Mouse (Mus musculus) kidney, postnatal 0 days (tissue): ENCODE data around the gene Ap1g1. TPM values are rescaled to one million over a fixed set of nuclear protein-coding genes. Genes with fewer than 3 reads are reported as not detected.

ENCODE experiments used
- ATAC-seq: fragments of 200-750 bp; cut with Nextera tagmentation; replicated peaks from 2 replicates; pipeline ENCODE4 v1.8.0; 2017; ENCODE audit warnings: low read depth, moderate number of reproducible peaks, moderate TSS enrichment, moderate library complexity; ENCODE audit not compliant: low FRiP score
- DNase-seq: peaks from one replicate; pipeline ENCODE4 v3.0.0-alpha.2; 2016; ENCODE audit warnings: low spot score
- H3K27ac ChIP-seq: fragments of 300-500 bp; sonication (generic); 2 replicates; pipeline ENCODE4 v1.5.1; 2014; ENCODE audit warnings: mild to moderate bottlenecking
- H3K27me3 ChIP-seq: fragments of 300-500 bp; sonication (generic); 2 replicates; pipeline ENCODE4 v1.6.1; 2014; ENCODE audit warnings: low read length, mixed read lengths; ENCODE audit not compliant: insufficient read depth
- H3K36me3 ChIP-seq: fragments of 300-500 bp; sonication (generic); 2 replicates; pipeline ENCODE4 v1.6.1; 2014; ENCODE audit warnings: low read length, mixed read lengths; ENCODE audit not compliant: insufficient read depth
- H3K4me1 ChIP-seq: fragments of 300-500 bp; sonication (generic); replicated peaks from 2 replicates; pipeline ENCODE4 v1.6.1; 2014; ENCODE audit warnings: antibody characterized with exemption, low read length, mixed read lengths; ENCODE audit not compliant: insufficient read depth
- H3K4me2 ChIP-seq: fragments of 300-500 bp; sonication (generic); 2 replicates; pipeline ENCODE4 v1.6.1; 2014; ENCODE audit warnings: mild to moderate bottlenecking, low read length, moderate library complexity, mixed read lengths
- H3K4me3 ChIP-seq: fragments of 300-500 bp; sonication (generic); replicated peaks from 2 replicates; pipeline ENCODE4 v1.5.1; 2014; ENCODE audit warnings: low read depth, low read length
- H3K9ac ChIP-seq: fragments of 300-500 bp; sonication (generic); 2 replicates; pipeline ENCODE4 v1.6.1; 2014; ENCODE audit warnings: low read depth, low read length
- H3K9me3 ChIP-seq: fragments of 300-500 bp; sonication (generic); replicated peaks from 2 replicates; pipeline ENCODE4 v1.6.1; 2016; ENCODE audit warnings: low read length, inconsistent platforms, mixed read lengths
- CTCF ChIP-seq: IDR thresholded peaks from 2 replicates; pipeline ENCODE4 v1.5.1; 2016; ENCODE audit warnings: antibody characterized with exemption, low read depth, mild to moderate bottlenecking, moderate library complexity
- WGBS: fragments of 180-500 bp; shearing (Covaris S2); extraction: QIAGEN DNeasy Blood & Tissue Kit; methylation state at CpG from one replicate; pipeline ENCODE4 v1.1.7; 2014; 5-methylcytosine and 5-hydroxymethylcytosine counted together
- polyA plus RNA-seq: library from polyadenylated mRNA; unstranded; fragments of >200 nt; fragmentation: Nextera tagmentation; extraction: Ambion mirVana; gene quantifications from 2 replicates; pipeline ENCODE4 v1.2.1, GENCODE M21; 2015

The Ap1g1 gene
- polyA plus RNA-seq, 1 experiment from 2014 or later: 36.0 TPM

GRCm38 (mm10) chr8:109800325-109800724 is 22.0 kb downstream of the Ap1g1 start:
- no peak overlapping the region for H3K9ac ChIP-seq
- no peaks in the 10 kb centered on the region for H3K4me1 ChIP-seq
- 74% methylated on average over 2 of the region's 2 CpGs for WGBS
- TF ChIP-seq CTCF: no peak
- H3K27me3 ChIP-seq: no peaks in the 10 kb centered on the region
- no peak overlapping the region for H3K4me2 ChIP-seq
- DNase-seq (no peak), ATAC-seq (no peak)
- no peaks in the 10 kb centered on the region for H3K9me3 ChIP-seq
- no peak overlapping the region for H3K4me3 ChIP-seq
- no peaks in the 10 kb centered on the region for H3K36me3 ChIP-seq
- H3K27ac ChIP-seq: no peak overlapping the region

GRCm38 (mm10) chr8:109803211-109803610 is 24.9 kb downstream of the Ap1g1 start:
- no peak overlapping the region for H3K4me2 ChIP-seq
- no peaks in the 10 kb centered on the region for H3K9me3 ChIP-seq
- no peaks in the 10 kb centered on the region for H3K27me3 ChIP-seq
- no peak overlapping the region for H3K4me3 ChIP-seq
- WGBS: 89% methylated on average over 3 of the region's 3 CpGs
- no peak overlapping the region for H3K9ac ChIP-seq
- no peak overlapping the region for H3K27ac ChIP-seq
- no peaks in the 10 kb centered on the region for H3K4me1 ChIP-seq
- no peak for TF ChIP-seq CTCF
- DNase-seq (no peak), ATAC-seq (no peak)
- no peaks in the 10 kb centered on the region for H3K36me3 ChIP-seq

- DNase-seq (no peak), ATAC-seq (no peak)
- H3K27ac ChIP-seq: no peak overlapping the region
- 88% methylated on average over 3 of the region's 3 CpGs for WGBS
- H3K36me3 ChIP-seq: no peaks in the 10 kb centered on the region
- H3K4me3 ChIP-seq: no peak overlapping the region
- no peaks in the 10 kb centered on the region for H3K4me1 ChIP-seq
- no peak for TF ChIP-seq CTCF
- H3K27me3 ChIP-seq: no peaks in the 10 kb centered on the region
- H3K9me3 ChIP-seq: no peaks in the 10 kb centered on the region
- no peak overlapping the region for H3K9ac ChIP-seq
- no peak overlapping the region for H3K4me2 ChIP-seq
These were observed 25.4 kb downstream of the Ap1g1 start for GRCm38 (mm10) chr8:109803801-109804200.

GRCm38 (mm10) chr8:109806522-109806921 is 28.2 kb downstream of the Ap1g1 start:
- no peak overlapping the region for H3K4me2 ChIP-seq
- ATAC-seq: no peak

DNA sequence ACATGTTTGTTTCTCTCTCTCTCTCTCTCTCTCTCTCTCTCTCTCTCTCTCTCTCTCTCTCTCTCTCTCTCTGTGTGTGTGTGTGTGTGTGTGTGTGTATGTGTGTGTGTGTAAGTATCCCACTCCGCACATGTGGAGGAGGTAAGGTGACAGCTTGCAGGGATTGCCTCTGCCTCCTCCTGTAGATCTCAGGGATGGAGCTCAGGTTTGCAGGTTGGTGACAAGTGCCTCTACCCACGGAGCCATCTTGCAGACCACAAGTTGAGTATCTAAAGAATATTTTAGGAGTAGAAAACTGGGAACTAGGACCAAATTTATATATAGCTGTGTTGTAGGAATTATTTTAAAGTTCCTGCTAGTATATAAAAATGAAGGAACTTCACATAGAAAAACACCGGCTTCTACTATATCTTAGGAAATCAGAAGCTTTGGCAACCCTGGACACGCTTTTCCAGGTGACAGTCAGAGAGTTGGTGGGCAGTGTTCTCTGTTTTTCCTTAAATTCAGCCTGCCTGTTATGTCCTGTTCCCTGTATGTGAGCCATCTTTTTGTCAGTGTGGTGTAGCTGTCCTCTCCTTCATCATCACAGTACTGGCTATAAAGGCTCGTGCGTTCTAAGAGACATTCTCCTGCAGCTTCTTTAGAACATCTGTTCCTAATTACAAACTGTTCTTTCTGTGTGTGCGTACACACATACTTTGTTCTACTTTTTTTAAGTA is 29.2 kb downstream of the Ap1g1 start:
- no peak for ATAC-seq

More at GRCm38 (mm10) chr8:109806522-109806921, 28.2 kb downstream of the Ap1g1 start:
- TF ChIP-seq CTCF: no peak
- Histone ChIP-seq H3K27me3 (no peaks in the 10 kb centered on the region), H3K9me3 (no peaks in the 10 kb centered on the region), H3K4me1 (no peaks in the 10 kb centered on the region), H3K4me3 (no peak overlapping the region), H3K9ac (no peak overlapping the region), H3K36me3 (no peaks in the 10 kb centered on the region), H3K27ac (no peak overlapping the region)
- WGBS: 70% methylated on average over 3 of the region's 3 CpGs
- peak; percentile 31 for DNase-seq

DNA sequence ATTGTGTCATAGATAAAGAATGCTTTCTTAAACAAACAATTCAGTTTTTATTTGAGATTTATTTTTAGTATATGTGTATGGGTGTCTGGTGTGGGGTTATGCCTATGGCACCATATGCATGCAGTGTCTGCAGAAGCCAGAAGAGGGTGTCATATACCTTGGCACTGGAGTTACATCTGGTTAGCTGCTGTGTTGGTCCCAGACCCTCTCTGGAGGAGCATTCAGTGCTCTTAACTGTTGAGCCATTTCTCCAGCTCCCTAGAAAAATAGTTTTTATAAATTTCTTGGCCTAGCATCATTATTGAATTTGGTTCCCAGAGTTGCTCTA is 29.7 kb downstream of the Ap1g1 start:
- Histone ChIP-seq H3K27ac (no peak overlapping the region), H3K9me3 (no peaks in the 10 kb centered on the region), H3K9ac (no peak overlapping the region), H3K4me1 (no peaks in the 10 kb centered on the region), H3K27me3 (no peaks in the 10 kb centered on the region), H3K4me3 (no peak overlapping the region), H3K4me2 (no peak overlapping the region), H3K36me3 (no peaks in the 10 kb centered on the region)
- DNase-seq: no peak
- peak; percentile 23; the same call in 1 of the 2 replicates for TF ChIP-seq CTCF
- ATAC-seq: no peak

More for the DNA sequence above, 29.2 kb downstream of the Ap1g1 start:
- WGBS: 80% methylated on average over 7 of the region's 7 CpGs
- no peaks in the 10 kb centered on the region for H3K4me1 ChIP-seq
- H3K36me3 ChIP-seq: no peaks in the 10 kb centered on the region
- H3K4me3 ChIP-seq: no peak overlapping the region
- DNase-seq: no peak
- no peak overlapping the region for H3K27ac ChIP-seq
- H3K9ac ChIP-seq: no peak overlapping the region
- no peak for TF ChIP-seq CTCF
- H3K4me2 ChIP-seq: no peak overlapping the region
- no peaks in the 10 kb centered on the region for H3K27me3 ChIP-seq
- no peaks in the 10 kb centered on the region for H3K9me3 ChIP-seq

DNA sequence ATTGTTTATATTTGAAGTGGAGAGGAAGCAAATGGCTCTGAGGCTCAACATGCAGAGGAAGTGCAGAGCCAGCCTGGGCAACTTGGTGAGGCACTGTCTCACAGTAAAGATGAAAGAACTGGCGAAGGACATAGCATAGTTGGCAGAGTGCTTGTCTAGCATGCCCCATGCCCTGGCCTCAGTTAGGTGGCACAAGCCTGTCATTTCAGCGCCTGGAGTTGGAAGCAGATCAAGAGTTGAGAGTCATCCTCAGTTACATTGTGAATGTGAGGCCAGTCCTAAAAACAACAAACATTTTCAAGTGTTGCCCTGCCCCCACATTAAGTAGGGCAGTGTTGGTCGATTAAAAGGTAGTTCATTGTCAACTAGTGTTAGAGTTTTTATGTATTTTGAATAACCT is 32.1 kb downstream of the Ap1g1 start:
- Histone ChIP-seq H3K4me1 (no peaks in the 10 kb centered on the region), H3K36me3 (no peaks in the 10 kb centered on the region), H3K9me3 (no peaks in the 10 kb centered on the region), H3K27ac (no peak overlapping the region), H3K27me3 (no peaks in the 10 kb centered on the region), H3K9ac (no peak overlapping the region), H3K4me3 (no peak overlapping the region), H3K4me2 (no peak overlapping the region)
- ATAC-seq: no peak
- TF ChIP-seq CTCF: no peak
- 70% methylated on average over 3 of the region's 3 CpGs for WGBS
- no peak for DNase-seq
